Mouse (Mus musculus) layer of hippocampus, adult 9-11 months (tissue): ENCODE measurements around the gene Ccdc57.
"Not testable (repeated sequence)": the region's sequence is repeated elsewhere in the genome, so short reads cannot be mapped to it uniquely, and the experiment has no call there.

Experiments used
- DNase-seq: peaks from one replicate; pipeline ENCODE4 v3.0.0; 2022

The Ccdc57 gene

GRCm38 (mm10) chr11:120850331-120851030 lies 82.2 kb downstream of the Ccdc57 start:
- DNase-seq, result no peak

DNA sequence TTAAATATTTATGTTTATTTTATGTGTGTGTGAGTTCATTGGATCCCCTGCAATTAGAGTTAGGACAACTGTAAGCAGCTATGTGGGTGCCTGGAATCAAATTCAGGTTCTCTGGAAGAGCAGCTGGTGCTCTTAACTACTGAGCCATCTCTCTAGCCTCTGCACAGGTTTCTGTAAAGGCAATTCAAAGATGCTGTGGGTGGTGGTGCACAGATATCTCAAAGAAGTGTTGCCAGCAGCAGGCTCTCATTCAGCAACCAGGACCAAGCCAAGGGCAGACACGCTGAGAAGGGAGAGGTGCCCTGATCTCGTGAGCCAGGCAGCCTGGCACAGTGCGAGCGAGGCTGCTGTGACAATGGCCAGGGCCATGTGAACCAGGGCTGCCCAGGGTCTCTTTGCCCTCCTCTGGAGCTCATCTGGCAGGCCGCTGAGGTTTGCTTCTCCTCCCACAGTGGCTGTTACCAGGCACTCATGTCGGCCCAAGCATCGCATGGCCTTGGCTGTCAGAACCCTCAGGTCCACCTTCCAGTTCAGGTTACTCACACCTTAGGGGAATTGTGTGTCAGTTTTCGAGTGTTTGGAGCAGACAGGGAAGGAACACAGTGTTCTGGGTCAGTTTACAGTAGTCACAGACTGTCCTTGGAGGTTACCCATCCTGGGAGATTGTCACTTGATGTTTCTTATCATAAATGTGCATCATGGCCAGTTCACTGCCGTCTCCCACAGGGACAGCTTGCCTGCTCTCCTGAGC lies 85.8 kb downstream of the Ccdc57 start:
- DNase-seq, result no peak

GRCm38 (mm10) chr11:120844329-120844728 lies 88.3 kb downstream of the Ccdc57 start:
- no peak for DNase-seq

- no peak for DNase-seq
Measured at GRCm38 (mm10) chr11:120833555-120834280, 99.0 kb downstream of the Ccdc57 start.

GRCm38 (mm10) chr11:120832962-120833361 lies 99.7 kb downstream of the Ccdc57 start:
- DNase-seq, result not testable (repeated sequence)

DNA sequence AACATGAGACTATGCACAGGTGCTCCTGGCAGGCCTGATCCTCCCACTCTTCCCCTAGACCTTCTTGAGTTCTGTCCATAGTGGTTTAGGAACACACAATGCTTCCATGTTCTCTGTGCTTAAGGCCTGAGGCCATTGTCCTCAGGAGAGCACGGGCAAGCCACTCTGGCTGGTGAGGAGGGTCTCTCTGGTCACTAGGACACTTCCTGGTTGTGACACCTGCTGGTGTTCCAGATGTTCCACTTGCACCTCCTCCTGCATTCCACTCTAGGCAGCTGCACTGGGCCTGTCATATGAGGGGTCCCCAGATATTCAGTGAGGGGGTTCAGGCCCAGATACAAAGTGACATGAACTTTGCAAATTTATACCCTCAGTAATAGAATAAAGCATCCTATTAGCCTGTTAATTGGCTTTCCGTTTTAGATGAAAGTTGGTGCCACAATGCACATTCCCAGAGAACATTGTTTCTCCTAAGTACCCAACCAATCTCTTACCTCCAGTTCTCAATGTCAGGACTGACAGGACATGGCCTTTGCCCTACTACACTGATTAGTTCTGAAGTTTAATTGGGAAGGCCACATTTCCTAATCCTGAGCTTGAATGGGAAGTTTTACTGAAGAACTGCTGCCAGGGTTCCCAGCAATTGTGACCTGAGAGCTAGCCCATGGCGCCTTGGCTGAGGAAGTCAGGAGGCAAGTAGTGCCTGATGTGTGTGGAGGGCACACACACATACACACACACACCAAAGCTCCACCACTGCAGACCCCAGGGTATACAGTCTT lies 100.8 kb downstream of the Ccdc57 start:
- no peak for DNase-seq

DNA sequence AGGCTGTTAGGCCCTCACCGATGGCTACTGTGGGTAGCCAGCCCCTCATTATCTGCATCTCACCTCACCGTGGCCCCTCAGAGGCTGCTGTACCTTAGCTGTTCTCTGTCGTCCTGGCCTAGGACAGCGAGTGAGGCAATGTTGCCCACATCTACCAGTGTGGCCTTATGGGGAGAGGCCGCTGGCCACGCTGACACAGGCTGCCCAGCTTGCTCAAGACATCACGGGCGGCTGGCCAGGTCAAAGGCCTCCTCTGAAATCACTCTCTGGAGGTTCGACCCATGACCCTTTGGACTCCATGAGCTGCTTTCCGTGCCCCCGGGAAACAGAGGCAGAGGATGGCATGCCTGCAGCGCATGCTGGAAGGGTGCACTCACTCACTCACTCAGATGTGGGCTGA lies 102.0 kb downstream of the Ccdc57 start:
- DNase-seq, result no peak

DNA sequence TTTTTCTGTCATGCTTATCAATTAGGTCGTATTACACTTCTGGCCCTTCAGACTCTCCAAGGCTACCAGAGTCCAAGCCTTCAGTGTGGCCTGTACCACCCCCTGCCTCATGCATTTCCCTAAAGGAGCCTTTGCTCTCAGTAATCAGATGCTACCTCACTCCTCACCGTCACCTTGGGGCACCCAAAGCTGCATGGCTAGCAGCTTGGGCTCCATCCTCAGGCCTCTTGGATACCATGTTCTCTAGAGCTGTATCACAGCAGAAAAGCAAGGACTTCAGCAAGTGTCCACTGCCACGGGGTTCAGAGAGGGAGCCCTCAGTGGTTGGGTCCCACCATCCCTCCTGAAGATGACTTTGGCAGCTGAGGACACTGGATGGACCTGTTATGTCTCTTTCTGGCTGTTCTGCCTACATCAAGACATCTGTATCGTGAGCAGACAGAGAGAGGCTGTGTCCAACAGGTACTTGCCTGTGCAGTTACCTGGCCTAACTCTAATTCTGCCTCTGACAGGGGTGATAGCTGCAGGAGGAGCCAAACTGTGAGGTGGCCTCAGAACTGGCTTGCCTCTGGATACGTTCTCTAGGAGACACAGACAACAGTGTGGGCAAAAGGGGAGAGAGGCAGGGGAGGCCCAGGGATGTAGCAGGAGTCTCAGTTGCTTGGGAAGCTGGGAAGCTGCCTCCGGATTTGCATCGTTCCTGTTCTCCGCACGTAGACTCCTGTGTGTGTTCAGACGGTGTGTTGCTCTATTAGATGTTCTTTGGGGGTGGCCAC lies 102.7 kb downstream of the Ccdc57 start:
- DNase-seq, result no peak

- DNase-seq, result no peak
Measured at GRCm38 (mm10) chr11:120828416-120828815, 104.3 kb downstream of the Ccdc57 start.

DNA sequence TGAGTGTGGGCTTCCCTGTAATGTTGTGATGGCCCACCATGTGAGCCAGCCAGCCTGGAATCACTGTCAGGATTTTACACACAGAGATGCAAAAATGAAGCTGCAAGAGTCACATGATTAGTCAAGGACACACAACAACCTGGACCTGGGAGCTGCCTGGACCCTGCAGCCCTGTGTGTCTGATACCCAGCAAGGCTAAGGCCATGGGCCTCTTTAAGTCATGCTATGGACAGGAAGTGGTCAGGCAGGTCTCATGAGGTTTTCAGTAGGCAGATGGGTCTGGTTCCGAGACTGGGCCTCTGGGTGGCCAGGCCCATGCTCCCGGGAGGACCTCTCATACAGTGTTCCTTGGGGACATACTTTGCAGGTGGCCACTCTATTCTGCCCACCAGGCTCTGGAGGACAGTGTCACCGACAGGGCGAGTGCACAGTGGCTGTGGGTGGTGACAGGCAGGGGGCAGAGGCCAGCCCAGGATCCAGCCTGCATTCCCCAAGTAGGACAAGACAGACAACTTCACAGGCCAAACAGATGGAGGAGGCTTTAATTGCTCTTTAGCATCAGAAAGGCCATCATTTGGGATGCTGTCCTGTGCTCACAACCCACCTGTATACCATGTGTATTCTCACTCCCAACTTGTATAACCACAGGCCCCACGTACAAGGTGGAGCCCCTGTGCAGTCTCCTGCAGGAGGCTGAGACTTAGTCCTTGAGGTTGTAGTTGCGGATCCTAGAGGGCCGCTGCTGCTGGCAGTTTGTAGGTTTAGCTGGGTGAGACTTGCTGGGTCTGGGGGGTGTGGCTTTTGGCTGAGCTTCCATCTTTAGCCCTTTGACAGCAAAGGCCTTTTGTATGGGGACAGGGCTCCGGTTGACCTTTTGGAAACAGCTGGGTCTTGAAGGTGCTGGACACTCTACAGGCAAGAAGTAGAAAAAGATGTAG lies 106.4 kb downstream of the Ccdc57 start:
- DNase-seq, result no peak

GRCm38 (mm10) chr11:120825289-120825863 lies 107.3 kb downstream of the Ccdc57 start:
- no peak for DNase-seq

DNA sequence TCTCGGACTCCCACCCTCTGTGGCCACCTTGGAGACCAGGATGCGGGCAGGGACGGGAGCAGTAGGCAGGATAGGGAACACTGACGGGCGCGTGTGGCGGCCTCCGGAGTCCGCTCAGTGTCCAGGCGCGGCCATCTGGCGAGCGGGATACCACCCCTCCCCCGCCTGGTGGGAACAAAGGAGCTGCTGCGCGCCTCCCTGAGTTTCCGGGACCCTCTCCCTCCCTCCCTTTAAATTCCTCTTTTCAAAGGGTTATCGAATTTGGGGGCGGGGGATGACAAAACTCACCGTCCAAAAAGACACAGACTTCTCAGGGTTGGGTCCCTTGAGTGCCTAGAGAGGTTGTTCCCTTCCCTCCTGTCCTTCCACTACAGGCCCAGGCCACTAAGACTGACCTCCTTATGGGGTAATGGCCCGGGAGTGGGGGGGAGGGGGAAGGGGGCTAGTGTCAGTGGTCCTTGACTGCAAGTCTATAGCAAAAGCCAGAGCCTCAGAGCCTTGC lies 107.8 kb downstream of the Ccdc57 start:
- DNase-seq, result no peak

- DNase-seq, result peak; percentile 99
Measured at GRCm38 (mm10) chr11:120823956-120824786, 108.5 kb downstream of the Ccdc57 start, which contains the start of gene Fasn. TSS of gene Fasn (minus strand) at chr11:120824547.

DNA sequence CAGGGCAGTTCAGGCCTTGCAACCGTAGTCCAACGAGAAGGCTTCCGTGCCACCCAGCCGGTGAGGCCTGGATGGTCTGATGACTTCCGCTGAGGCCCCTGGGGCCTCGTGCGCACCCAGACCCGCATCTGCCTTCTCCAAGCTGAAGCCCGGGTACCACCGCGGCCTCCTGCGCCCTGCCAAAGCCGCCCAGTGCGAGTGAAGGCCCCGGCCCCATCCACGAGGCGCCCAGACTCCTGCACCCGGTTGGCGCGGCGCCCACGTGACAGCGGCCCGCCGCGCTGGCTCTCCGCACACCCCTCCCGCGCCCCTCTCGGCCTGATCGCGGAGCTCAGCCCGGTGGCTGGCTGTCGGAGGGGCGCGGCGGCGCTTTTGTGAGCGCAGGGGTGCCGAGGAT lies 109.1 kb downstream of the Ccdc57 start:
- no peak for DNase-seq

- DNase-seq, result no peak
Measured at GRCm38 (mm10) chr11:120822831-120823550, 109.7 kb downstream of the Ccdc57 start.

DNA sequence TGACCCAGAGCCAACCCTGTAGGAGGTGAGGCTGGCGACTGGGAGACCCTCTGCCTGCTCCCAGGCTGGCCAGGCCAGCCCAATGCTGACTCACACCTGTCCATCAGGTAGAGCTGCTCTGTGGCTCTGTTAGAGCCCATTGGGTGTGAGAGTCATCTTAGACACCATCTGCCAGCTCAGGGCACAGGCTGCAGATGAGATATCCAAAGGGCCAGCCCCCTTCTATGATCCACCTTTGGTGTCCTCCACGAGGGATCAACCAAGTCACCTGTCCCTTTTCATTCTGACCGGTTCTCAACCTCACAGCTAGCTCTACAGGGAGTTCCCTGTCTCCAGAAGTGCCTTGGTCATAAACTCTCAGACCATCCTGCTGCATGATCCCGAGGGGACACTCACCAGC lies 110.4 kb downstream of the Ccdc57 start:
- DNase-seq, result no peak

GRCm38 (mm10) chr11:120821076-120821922 lies 111.4 kb downstream of the Ccdc57 start:
- peak; percentile 67 for DNase-seq

- no peak for DNase-seq
Measured at GRCm38 (mm10) chr11:120820546-120820945, 112.1 kb downstream of the Ccdc57 start.
